Mouse (Mus musculus): ENCODE data around the gene Jmjd8.
A peak's percentile ranks its signal among the peaks of the same experiment; 100 is the strongest.
"Not testable (repeated sequence)": the region's sequence is repeated elsewhere in the genome, so short reads cannot be mapped to it uniquely, and the experiment has no call there.

Gene Jmjd8

GRCm38 (mm10) chr17:25828712-25829557 is at the start of gene Jmjd8:
TSS of gene Jmjd8 (plus strand) at chr17:25828867.
- peak; percentile 64 for DNase-seq (ENCODE audit: low spot score)

DNA sequence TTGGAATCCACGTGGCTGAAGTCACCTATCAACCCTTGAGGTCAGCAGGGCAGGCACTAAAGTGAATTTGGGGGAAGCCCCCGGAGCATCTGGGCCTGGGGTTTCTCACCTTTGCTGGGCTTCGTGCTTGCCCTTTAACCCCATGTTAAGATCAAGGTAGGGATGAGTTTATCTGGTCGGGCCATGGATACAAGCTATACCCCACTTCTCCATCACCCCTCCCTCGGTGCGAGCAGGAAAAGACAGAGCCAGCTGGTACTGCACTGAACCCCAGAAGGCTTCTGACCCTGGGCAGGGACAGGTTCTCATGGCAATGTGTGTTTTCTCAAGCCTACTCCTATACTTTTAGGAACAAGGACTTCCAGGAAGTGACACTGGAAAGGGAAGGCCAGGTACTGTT is 47.3 kb upstream of the Jmjd8 start:
- no peak for DNase-seq (ENCODE audit: low spot score)

- DNase-seq (ENCODE audit: low spot score) = no peak
These were observed 45.6 kb upstream of the Jmjd8 start for GRCm38 (mm10) chr17:25783086-25783485.

DNA sequence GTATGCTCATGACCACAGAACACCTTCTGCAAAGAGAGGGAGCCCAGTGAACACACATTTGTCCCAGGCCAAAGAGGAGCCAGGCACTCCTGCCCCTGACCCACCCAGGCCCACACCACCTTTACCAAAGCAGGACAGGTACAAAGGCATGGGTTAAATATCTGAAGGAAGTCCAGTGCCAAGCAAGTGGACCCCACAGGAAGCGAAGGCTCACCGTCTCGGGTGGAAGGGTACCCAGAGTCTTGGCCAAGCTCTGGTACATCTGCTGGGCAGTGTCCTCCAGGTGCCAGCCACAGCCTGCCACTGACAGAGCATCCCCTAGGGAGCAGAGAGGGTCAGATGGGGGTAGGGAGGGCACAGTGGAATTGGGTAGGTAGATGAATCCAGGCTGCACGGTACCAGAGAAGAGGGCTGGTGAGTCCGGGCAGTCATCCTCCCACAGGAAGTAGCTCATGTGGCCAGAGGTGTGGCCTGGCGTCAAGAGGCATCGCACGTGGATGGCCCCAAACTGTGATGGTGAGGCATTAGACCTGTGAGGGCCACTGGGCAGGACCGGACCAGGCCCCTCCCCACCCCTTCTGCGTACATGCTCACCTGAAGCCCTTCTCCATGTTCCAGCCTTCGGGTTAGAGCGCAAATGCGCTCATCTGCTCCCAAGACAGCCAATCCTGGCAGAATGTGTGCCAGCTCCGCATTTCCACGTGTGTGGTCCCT is 44.6 kb upstream of the Jmjd8 start:
- no peak for DNase-seq (ENCODE audit: low spot score)

DNA sequence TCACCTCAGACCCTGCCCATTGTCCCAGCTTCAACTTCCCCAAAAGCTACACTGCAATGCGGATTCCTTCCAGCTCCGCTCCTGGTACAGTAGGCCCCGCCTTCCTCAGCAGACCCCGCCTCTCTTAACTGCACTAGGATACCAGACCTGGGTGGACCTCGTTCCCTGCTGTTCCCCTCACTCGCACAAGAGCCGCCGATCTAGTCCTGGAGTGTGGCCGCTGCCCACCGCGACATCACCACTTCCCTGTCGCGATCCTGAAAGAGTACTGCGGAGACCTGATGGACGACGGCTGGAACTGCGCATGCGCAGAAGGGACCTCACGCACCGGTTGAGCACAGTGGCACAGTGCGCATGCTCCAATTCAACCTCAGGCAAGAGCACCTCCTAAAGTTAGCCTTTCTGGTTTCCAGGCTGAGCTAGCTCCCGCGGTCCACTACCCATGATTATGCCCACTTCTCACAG is 43.4 kb upstream of the Jmjd8 start, which contains the start of gene Haghl:
TSS of gene Haghl (minus strand) at position 393 of the 465 bp plus-strand sequence.
- peak; percentile 94 for DNase-seq (ENCODE audit: low spot score)

DNA sequence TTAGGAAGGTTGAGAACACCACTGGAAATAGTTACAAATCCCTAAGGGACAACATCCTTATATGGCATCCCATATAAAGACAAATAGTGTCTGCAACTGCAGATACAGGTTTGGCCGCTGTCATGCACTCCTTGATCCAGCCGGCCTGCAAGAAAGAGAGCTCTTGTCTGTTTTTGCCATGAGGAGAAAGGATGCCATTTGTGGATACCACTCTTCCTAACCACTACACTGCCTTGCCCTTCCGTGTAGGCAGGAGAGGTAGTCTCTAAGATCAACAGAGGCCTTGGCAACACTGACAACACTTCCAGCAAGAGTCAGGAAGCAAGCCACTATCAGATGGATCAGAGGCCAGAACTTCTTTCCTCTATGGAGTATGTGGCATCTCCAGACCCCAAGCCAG is 42.4 kb upstream of the Jmjd8 start, which contains the start of gene Ccdc78:
TSS of gene Ccdc78 (plus strand) at position 301 of the 400 bp plus-strand sequence.
- no peak for DNase-seq (ENCODE audit: low spot score)

DNA sequence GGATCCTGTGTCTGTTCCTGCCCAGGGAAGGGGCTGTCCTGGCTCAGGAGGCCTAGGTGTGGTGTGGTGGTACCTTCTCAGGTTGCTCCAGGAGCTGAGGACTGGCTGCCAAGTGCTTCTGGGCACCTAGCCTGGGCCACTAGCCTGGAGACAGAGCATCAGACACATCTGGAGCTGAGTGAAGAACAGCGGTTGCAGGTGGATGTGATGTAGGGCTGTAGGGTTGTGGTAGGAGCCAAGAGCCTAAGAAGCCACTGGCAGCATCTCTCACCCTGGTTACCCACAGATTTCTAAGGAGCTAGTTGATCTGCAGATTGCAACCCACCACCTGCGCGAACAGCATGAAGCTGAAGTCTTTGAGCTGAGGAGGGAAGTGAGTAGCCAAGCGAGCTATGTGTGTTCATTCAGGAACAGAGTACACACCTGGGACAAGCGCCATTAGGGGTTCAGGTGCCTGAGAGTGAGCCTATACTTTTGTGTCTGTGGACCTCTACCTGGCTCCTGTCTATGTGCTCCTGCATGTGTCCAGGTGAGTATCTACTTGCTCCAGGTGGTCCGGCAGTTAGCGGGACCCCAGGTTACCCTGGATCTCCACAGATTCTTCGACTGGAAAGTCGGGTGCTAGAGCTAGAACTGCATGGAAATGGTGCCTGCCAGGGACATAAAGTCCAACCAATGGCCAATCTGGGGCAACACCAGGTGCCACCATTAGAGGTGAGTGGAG is 41.7 kb upstream of the Jmjd8 start:
- DNase-seq (ENCODE audit: low spot score) = no peak

GRCm38 (mm10) chr17:25791320-25791842 is 37.3 kb upstream of the Jmjd8 start:
- no peak for DNase-seq (ENCODE audit: low spot score)

DNA sequence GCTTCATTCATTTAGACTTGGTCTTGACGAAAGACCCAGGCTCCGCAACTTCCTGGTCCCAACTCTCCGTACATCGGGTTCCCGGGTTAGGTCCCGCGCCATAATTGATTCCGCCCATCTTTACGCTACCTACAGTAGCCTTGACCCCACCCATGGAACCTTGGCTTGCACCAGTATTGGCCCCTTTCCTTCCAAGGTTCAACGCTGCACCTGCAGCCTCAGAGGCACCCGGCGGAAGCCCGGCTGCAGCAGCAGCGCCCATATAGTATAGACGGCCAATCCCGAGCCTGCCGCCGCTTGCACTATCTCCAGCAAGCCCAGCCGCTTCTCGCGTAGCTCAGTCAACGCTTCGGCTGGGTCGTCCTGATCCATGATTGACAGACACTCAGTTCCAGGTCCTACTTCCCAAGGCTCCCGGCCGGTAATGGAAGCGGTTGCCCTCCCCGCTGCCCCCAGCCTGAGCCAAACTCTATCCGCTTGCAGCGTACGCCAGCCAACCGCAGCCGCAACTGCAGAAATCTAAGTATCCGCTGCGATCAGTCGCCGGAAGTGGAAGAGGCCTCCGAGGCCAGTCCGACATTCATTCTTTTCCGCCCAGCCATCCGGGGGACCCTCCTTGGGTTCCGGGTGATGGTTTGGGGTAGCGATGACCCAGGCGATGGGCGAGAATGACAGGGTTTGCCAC is 36.7 kb upstream of the Jmjd8 start:
- peak; percentile 86 for DNase-seq (ENCODE audit: low spot score)

GRCm38 (mm10) chr17:25792615-25793014 is 36.1 kb upstream of the Jmjd8 start, which contains the start of gene Fam173a:
TSS of gene Fam173a (minus strand) at chr17:25792901.
- peak; percentile 55 for DNase-seq (ENCODE audit: low spot score)

GRCm38 (mm10) chr17:25794197-25794596 is 34.5 kb upstream of the Jmjd8 start:
- DNase-seq (ENCODE audit: low spot score) = no peak

DNA sequence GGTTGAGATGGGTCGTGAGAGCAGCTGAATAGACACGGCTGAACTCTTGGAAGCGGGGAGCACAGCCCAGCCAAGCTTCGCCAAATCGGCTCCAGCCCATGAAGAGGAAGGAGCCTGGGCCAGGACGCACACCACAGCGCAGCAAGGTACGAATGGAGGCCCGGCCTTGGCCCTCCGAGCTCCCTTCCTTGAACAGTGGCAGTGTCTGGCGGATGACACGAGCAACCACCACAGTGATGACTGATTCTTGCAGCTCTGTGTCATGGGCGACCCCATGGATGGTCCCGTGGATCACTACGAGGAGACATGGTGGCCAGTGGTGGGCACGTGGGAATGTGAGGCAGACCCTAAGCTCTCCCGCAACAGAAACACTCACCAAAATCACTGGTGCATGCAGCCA is 33.7 kb upstream of the Jmjd8 start:
- DNase-seq (ENCODE audit: low spot score) = no peak

DNA sequence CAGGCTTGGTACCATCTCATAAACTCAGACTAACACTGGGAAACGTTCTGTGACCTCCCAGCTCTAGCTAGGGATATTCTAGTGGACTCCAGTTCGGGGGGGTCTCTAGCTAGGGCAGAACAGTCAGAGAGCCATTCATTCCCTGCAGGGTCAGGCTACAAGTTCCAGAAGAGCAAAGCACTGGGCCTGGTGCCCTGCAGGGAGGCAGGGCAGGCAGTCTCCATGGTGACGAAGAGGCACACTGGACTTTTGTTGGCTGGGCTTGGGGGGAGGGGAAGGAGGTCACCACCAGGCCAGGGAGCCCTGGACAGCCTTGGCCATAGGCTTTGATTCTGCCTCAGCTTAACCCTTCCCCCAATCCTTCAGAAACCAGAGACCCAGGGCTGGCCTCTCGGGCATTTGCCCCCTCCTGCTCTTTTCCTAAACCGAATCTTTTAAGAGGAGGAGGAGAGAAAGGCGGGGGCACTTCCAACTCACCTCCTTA is 33.0 kb upstream of the Jmjd8 start, which contains the start of gene AC134908.4:
TSS of gene AC134908.4 (minus strand) at position 51 of the 484 bp plus-strand sequence.
- DNase-seq (ENCODE audit: low spot score) = no peak

- no peak for DNase-seq (ENCODE audit: low spot score)
These were observed 32.4 kb upstream of the Jmjd8 start for GRCm38 (mm10) chr17:25796211-25796771.

DNA sequence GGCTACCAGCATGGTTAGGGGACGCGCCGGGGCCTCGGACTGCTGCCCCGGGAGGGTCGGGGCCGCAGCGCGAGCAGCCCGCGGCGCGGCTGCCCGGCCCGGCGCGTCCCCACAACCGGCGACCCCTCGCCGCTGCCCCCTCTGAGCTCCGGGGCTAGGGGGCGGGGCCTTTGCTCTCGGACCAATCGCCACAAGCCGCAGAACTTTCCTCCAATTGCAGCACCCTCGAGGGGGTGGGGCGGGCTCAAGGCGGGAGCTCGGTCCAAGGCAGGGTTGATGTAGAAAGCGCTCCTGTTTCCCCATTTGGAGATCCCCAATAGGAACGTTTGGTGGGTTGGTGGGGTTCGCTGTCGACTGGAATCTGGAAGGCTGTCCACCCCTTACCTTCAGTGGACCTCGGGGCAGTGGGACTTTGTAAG is 31.7 kb upstream of the Jmjd8 start, which contains the start of gene Metrn:
TSS of gene Metrn (minus strand) at position 186 of the 419 bp plus-strand sequence.
- DNase-seq (ENCODE audit: low spot score) = peak; percentile 87

GRCm38 (mm10) chr17:25801029-25801428 is 27.6 kb upstream of the Jmjd8 start:
- DNase-seq (ENCODE audit: low spot score) = no peak

DNA sequence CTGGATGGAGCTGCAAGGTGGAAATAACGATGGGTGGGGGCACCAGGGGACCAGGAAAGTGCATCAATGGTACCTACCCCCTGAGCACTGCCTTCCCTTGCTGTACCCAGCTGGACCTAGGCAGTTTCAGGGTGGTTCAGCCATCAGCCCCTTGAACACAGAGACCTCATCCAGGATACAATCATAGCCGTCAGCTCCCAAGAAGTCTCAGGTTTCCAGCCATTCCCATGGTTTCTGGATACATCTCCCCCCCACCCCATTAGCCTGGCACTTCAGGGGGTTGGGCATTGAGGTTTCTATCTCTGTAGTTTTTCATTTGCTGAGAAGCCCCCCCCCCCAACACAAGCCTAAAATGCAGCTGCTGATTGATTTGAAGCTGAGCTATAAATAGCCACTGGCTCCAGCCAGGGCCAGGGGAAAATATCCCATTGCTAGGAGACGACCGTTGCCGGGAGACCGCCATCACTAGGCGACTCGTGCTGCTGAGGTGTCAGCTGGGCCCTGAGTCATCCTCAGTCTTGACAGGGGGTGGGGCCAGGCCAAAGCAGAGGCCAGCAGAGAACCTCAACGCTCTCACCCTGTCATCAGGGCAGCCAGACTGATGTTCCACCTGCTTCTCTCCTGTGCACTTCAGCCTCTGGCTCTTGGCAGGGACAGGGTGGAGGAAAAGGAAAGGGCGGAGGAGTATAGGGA is 25.7 kb upstream of the Jmjd8 start:
- no peak for DNase-seq (ENCODE audit: low spot score)

DNA sequence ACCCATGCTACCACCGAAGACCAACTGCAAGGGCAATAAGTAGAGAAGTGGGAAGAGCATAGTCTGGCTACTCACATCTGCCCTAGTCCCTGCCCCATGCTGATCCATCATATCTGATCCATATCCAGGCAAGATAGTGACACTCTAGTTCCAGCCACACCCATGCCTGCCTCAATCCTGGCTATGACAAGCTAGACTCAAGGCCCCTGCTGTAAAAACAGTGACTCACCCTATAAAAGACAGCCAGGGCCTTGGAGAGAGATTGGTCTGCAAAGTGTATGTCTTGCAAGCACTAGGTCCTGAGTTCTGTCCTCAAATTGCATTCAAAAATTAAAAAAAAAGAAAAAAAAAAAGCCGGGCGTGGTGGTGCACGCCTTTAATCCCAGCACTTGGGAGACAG is 22.2 kb upstream of the Jmjd8 start:
- no peak for DNase-seq (ENCODE audit: low spot score)

- not testable (repeated sequence) for DNase-seq (ENCODE audit: low spot score)
These were observed 21.2 kb upstream of the Jmjd8 start for GRCm38 (mm10) chr17:25807452-25807851.

- no peak for DNase-seq (ENCODE audit: low spot score)
These were observed 20.6 kb upstream of the Jmjd8 start for GRCm38 (mm10) chr17:25808028-25808427.
